Mouse (Mus musculus): ENCODE results near the gene Rbp3.
A peak's percentile ranks its signal among the peaks of the same experiment; 100 is the strongest.

Gene Rbp3

GRCm38 (mm10) chr14:33953761-33954160 lies at the start of gene Rbp3:
Gene Rbp3 (plus strand): TSS chr14:33954003.
- DNase-seq = no peak

- no peak for DNase-seq
Observed at GRCm38 (mm10) chr14:33904851-33905250, 49.0 kb upstream of the Rbp3 start.

DNA sequence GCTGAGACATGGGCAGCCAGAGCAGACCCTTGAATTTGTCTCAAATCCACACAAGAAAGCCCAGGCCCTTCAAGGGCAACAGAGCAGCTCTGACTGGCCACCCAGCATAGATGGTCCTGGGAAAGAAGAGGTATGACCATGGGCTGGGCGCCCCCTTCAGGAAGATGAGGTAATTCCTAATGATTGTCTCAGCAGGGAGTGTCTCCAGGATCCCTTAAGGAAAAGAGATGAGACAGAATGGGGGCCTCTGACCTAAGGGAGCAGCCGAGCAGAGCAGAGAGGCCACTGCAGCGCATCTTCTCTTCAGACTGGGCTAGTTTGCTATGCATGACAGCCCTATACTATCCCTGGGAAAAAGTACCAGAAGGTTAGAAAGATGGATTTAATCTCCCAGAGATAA lies 40.1 kb upstream of the Rbp3 start:
- peak; percentile 66 for DNase-seq

- no peak for DNase-seq
Observed at GRCm38 (mm10) chr14:33914206-33914605, 39.6 kb upstream of the Rbp3 start.

- DNase-seq = no peak
Observed at GRCm38 (mm10) chr14:33920727-33921559, 32.9 kb upstream of the Rbp3 start.

DNA sequence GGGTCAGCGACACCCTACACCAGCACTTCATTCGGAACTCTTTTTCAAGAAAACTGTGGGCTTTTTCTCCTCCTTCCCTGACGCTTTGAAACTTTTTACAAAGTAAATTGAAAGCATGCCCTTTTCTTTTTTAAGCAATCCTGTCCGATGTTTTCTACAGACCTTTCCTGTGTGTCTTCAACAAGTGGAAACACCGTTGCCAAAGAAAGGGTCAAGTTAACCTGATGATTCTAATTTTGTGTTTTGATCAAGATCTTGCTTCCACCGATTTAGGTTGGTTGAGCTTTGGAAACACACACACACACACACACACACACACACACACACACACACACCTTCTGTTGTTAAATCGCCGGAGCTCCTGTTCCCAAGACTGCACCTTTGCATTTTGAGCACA lies 31.0 kb upstream of the Rbp3 start:
- DNase-seq = no peak

DNA sequence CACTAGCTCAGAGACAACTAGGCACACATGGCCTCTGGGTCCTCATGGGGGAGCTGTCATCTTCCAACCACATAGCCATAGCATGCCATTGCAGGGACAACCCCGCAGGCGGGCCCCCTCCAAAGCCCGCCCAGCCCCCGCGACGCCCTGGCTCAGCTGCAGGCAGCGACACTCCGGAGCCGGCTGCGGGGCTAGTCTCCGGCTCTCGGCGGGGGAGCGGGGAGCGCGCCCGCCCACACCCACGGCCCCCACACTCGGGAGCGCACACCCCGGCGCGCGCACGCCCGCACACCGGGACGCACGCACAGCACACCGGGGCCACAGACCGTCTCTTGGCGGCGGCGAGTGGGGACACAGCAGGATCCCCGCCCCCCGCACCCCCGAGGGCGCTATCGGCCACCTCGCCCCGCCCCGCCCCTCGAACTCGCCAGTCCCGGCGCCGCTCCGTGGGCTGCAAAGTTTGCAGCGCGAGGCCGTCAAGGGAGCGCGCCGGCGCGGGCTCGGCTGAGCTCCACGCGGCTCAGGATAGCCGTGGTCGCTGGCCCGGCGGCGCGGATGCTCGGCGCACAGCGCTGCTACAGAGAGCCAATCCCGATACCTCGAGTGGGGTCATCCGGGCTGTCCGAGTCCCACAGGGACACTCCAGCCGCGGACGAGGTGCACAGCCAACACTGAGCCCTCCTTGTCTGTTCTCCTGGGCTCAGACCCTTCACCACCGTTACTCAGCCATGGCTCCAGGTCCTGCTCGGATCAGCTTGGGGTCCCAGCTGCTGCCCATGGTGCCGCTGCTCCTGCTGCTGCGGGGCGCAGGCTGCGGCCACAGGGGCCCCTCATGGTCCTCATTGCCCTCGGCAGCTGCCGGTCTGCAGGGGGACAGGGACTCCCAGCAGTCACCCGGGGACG lies 30.4 kb upstream of the Rbp3 start, which contains the start of gene Gdf10:
Gene Gdf10, plus strand, starts transcription at position 420 of the 903 bp plus-strand sequence.
- DNase-seq = peak; percentile 47

DNA sequence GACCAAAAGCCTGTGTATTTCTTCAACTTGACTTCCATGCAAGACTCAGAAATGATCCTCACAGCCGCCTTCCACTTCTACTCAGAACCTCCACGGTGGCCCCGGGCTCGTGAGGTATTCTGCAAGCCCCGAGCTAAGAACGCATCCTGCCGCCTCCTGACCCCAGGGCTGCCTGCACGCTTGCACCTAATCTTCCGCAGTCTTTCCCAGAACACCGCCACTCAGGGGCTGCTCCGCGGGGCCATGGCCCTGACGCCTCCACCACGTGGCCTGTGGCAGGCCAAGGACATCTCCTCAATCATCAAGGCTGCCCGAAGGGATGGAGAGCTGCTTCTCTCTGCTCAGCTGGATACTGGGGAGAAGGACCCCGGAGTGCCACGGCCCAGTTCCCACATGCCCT lies 21.9 kb upstream of the Rbp3 start:
- no peak for DNase-seq

GRCm38 (mm10) chr14:33932935-33933703 lies 20.7 kb upstream of the Rbp3 start:
- DNase-seq = peak; percentile 83

DNA sequence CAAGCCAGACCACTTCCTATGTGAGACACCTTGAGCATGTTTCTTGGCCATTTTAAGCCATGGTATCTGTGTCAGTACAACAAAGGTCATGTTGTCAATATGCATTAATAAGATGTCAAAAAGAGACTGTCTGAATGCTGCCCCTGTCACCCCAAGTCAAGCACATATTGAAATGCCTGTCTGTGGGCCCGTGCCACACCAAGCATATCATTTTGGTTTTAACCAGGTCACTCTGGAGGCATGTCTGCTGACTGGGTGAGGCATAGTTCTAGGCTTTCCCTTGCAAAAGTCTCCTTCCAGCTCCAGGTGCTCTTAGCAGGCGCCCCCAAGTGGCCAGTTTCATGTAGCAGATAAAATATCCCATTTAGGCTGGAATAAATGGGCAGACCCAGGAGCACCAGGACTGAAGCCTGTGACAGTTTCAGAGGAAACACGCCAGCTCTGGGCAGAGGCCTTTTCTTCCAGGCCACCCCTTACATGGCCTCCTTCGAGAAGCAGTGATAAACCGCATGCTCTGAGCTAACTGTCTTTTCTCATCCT lies 20.0 kb upstream of the Rbp3 start:
- peak; percentile 79 for DNase-seq

- DNase-seq = peak; percentile 80
Observed at GRCm38 (mm10) chr14:33939117-33939516, 14.7 kb upstream of the Rbp3 start.

DNA sequence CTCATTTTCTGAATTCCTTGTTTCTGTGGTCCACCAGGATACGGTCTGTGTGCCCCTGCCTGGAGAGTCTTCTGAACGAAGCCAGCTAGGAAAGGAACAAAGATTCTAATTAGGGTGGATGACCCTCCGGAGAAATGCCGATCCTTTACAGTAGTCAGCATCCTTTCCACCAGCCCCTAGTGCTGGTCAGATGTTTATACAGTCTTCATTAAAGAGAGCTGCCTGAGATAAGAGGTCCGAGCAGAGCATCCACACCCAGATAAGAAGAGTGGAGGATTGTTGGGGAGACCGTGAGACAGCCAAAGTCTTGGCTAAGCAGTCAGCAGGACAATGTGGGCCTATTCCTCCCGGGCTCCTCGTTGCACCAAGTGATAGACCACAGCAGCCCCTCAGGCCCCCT lies 13.1 kb upstream of the Rbp3 start, which contains the start of gene Gdf2:
Gene Gdf2, plus strand, starts transcription at position 301 of the 400 bp plus-strand sequence.
- no peak for DNase-seq

- DNase-seq = no peak
Observed at GRCm38 (mm10) chr14:33942222-33942621, 11.6 kb upstream of the Rbp3 start.

- DNase-seq = no peak
Observed at GRCm38 (mm10) chr14:33946125-33946524, 7.7 kb upstream of the Rbp3 start.

- DNase-seq = no peak
Observed at GRCm38 (mm10) chr14:33952233-33952981, 1.4 kb upstream of the Rbp3 start.

GRCm38 (mm10) chr14:33956055-33956454 lies 2.3 kb downstream of the Rbp3 start:
- DNase-seq = no peak

DNA sequence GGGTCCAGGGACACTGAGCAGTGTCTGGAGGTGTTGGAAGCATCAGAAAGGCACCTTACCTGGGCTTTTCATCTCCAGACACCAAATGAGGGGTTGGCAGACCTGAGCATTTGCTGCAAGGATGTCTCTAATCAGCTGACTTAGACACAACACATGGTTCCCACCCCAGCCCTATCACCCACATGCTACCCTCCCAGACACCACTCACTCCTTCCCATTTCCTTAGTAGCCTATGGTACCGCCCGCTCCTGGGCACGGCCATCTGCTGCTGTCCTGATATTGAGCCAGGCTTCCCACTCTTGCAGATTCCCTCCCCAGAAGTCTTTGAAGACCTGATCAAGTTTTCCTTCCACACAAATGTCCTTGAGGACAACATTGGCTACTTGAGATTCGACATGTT lies 4.4 kb downstream of the Rbp3 start:
- DNase-seq = no peak

DNA sequence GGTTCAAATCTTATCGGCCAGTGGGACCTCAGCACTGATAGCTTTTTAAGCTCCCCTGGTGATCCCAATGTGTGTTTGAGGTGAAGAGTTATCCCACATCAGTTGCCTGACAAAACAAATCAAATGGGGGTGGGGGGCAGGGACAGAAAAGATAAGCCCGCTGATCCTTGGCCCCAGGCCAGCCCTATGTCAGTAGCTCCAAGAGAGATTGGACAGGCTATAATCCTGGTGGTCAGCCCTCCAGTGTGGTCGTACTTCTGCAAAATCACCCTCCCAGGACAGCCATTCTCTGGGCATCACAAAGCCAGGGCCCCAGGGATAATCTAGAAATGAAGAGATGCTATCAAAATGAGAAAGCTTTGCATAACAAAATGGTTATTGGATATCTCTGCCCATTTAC lies 5.0 kb downstream of the Rbp3 start:
- DNase-seq = no peak

DNA sequence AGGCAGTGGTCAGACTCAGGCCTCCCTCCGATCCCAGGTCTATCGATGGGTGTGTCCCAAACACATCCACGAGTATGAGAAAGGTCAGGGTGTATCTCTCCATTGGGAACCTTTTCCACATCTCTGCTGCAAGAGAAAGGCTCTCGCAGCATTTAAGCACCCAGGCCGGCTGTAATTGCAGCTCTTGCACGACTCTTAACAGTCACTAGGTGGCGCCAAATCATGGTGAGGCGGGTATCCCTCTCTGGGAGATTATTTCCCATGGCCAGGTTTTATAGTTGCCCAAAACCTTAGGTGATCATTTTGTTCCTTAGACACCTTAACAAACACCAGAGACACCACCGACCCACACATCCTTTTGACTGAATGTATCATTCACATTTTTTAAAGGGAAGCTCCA lies 5.5 kb downstream of the Rbp3 start:
- peak; percentile 61 for DNase-seq

DNA sequence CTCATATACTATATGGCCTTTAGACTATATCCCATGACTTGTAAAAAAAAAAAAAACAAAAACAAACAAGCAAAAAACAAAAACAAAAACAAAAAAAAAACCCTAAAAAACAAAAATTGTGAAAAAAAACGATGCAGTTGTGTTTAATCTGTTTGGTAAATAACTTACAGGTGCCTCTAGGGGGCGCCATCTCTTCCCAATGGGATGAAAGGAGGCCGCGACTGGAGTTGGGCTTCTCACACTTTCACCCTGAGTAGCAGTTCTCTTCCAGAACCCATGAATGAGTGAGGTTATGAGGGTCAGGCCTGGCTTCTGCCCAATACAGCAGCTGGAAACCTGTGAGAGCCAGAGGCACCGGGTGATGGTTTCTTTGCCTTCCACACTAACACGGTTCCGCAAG lies 11.9 kb downstream of the Rbp3 start:
- no peak for DNase-seq

DNA sequence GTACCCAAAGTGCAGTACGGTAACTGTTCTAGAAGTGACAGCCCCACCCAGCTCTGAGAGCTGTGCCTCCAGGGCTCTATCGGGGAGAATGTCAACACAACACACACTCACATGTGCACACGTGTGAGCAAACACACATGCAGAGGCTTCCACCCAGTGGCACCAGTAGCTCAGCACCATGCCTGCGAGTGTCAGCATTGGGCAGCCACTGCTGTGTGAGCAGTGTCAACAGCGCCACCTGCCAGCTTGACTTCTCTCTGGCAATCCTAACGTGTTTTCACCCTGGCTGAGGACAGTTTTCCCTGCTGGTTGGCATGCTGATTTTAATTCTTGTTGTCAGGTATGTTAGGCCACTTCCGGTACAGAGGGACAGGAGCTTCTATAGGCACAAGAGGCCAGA lies 18.9 kb downstream of the Rbp3 start:
- DNase-seq = no peak

- DNase-seq = no peak
Observed at GRCm38 (mm10) chr14:33974752-33975151, 20.9 kb downstream of the Rbp3 start.

All from right cerebral cortex, postnatal 14 days (tissue).